Mouse (Mus musculus) lung, postnatal 4 days (tissue): ENCODE results near the gene Cenpc1.

Experiments used
- DNase-seq, 2 experiments: peaks; one replicate each; pipeline ENCODE4 v3.0.0; 2021

Gene Cenpc1

GRCm38 (mm10) chr5:85994551-85994950 lies 70.8 kb downstream of the Cenpc1 start:
- DNase-seq, result no peak

- no peak for DNase-seq
Observed at GRCm38 (mm10) chr5:85992805-85993721, 72.3 kb downstream of the Cenpc1 start.

DNA sequence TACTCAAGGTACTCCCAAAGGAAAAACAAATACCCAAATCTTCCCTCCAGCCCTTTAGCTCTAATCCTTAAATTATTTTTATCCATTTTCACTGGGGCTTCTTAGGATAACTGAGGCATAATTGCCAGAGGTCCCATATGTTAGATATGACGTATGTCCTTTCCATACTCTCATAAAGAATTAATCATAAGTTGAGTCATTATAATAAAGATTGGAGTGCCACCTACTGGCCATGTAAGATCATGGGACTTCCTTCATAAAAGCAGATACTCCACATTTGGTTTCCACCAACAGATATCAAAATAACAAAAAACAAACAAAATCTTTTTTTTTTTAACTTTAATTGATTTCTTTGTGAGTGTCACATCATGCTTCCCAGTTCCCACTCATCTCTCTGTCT lies 73.3 kb downstream of the Cenpc1 start:
- DNase-seq, result no peak

- no peak for DNase-seq
Observed at GRCm38 (mm10) chr5:85987516-85987863, 77.9 kb downstream of the Cenpc1 start.

- no peak for DNase-seq
Observed at GRCm38 (mm10) chr5:85986734-85987515, 78.5 kb downstream of the Cenpc1 start.

GRCm38 (mm10) chr5:85977646-85978426 lies 87.5 kb downstream of the Cenpc1 start:
- no peak for DNase-seq

GRCm38 (mm10) chr5:85962791-85963190 lies 102.6 kb downstream of the Cenpc1 start:
- no peak for DNase-seq
